Mouse (Mus musculus): ENCODE measurements around the gene Hoxa2.

Gene Hoxa2

DNA sequence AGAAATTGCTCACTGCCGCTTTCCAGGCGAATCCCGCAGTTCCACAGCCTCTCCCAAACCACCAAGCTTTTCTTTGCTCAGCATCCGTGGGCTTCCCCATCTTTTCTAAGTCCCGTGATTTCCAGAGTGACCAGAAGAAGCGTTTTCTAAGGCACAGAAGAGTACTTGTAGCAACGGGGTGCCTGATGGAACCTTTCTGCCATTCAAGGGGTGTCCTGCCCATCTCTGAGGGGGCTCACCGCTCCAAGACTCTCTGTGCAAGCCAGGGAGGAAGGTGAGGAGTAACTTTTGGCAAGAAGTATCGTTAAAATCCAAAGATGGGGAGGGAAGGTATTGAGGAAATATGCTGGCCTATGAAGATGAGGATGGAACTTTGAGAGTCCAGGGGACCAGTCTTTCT lies 13.2 kb upstream of the Hoxa2 start:
- no peak for DNase-seq

- no peak for DNase-seq
These were observed 12.6 kb upstream of the Hoxa2 start, which contains the start of gene 5730596B20Rik for GRCm38 (mm10) chr6:52177061-52177735. Gene 5730596B20Rik (plus strand): TSS chr6:52177498.

DNA sequence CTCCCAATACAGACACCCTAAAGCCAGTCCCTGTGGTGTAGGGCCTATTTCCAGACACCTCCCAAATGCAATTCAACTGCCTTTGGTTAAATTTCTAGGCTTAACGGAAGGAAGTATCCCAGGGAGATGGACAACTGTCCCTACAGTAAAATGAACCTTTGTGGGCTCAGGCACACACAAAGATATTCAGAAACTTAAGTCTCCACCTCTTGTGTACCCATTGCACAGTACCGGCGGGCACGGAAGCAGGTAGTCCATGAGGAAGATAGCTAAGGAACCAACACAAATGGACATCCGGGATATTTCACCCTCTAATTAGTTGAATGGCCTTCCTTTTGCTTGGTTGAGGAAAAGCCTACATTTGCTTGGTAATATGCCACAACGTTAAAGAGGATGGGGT lies 11.8 kb upstream of the Hoxa2 start:
- DNase-seq = no peak

GRCm38 (mm10) chr6:52175864-52176263 lies 11.2 kb upstream of the Hoxa2 start:
- no peak for DNase-seq

GRCm38 (mm10) chr6:52174968-52175751 lies 10.5 kb upstream of the Hoxa2 start:
- no peak for DNase-seq

- no peak for DNase-seq
These were observed 9.0 kb upstream of the Hoxa2 start for GRCm38 (mm10) chr6:52173648-52174047.

GRCm38 (mm10) chr6:52172501-52172900 lies 7.9 kb upstream of the Hoxa2 start:
- no peak for DNase-seq

DNA sequence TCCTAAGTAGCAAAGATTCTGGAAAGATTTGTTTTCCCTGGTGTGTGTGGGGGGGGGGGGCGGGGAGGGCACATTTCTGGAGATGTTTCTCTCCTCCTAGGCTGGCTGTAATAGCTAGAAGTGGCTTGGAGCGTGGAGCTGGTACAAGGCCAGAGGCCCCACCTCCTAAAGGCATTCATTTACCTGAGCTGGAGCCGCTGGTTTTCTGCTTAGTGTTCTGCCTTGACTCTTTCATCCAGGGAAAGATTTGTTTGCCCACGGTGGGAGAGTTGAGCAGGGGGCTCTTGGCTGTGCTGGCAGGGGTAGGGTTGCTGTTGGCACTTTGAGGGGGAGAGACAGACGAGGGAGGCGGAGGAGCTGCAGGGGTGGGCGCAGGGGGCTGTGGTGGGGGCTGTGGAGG lies 7.3 kb upstream of the Hoxa2 start:
- no peak for DNase-seq

DNA sequence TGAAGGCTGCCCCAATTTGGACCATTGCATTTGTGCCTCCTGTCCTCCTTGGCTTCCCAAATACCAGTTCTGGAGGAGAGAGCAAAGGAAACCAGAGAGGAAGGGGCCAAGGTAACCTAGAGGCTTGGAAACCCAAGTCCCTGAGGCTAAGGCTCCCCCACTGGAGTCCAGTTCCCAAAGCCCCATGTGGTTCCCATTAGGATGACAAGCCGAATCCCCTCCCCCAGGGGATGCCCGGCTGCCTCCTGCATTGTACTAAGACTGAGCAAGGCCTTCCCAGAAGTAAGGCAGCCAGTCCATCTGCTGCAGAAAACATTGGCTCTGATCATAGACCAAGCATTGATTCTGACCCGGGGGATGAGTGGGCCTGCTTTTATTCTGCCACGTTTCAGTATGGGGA lies 6.7 kb upstream of the Hoxa2 start:
- DNase-seq = no peak

GRCm38 (mm10) chr6:52170898-52171223 lies 6.2 kb upstream of the Hoxa2 start:
- DNase-seq = no peak

DNA sequence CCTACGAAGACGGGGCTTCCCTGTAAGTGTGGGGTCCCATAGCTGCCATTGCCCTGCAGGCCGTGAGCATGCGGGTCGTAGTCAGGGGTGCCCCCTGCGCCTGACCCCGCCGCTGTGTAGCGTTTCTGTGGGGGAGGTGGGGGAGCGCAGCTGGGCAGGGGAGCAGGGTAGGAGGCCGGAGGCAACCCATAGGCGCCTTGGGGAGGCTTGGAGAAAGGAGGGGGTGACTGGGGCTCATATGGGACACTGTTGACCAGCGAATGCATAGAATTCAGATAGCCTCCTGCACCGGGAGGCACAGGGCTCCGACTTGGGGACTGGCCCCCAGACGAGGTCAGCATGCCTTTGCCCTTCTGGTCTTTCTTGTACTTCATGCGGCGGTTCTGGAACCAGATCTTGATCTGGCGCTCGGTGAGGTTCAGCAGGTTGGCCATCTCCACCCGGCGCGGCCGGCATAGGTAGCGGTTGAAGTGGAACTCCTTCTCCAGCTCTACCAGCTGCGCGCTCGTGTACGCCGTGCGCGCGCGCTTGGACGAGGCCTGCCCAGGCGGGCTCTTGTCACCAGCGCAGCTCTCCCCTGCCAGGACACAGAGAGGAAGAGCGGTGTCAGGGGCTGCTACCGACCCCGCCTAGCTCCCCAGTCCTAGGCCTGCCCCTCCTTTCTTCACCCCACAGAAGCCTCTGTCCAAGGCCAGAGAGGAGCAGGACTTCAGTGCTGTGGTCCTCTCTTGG lies 5.7 kb upstream of the Hoxa2 start:
- no peak for DNase-seq

- no peak for DNase-seq
These were observed 5.0 kb upstream of the Hoxa2 start for GRCm38 (mm10) chr6:52169499-52170165.

DNA sequence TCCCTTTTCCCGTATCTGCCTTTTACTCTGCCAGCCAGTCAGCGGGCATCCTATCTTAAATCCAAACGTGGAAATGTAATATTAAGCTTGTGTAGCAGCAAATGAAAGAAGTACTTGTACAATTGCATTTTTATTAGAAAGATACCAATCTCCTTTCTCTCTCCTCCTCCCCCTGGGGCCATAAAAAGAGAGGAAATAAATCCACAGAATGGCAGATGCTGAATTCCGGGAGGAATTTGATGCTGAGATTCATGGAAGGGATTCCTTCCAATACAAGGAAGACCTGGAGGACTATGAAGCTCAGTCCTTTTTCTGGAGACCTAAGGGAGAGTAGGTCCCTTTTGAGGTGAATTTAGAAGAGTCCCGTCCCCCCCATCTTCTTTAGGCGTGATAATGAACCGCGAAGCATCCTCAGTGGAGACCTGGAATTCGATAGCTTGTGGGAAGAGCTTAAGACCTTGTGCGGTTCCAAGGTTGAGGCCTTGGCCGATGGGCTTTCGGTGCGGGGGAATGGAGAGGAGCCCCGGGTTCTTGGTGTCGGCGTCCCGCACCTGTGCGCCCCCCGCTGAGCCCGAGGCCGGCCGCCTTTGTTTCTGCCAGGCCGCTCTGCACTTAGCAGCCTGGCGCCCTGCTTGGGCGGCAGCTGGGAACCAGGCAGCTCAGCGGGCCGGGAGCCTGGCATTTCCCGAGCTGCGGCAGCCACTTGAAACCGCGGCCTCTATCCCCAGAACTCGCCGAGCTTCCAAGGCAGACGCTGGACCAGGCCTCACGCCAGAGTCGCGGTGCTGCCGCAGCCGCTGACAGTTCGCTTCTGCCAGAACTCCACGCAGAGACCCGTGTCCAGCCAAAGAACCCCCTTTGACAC lies 3.8 kb upstream of the Hoxa2 start:
- DNase-seq = no peak

- DNase-seq = no peak
These were observed 3.1 kb upstream of the Hoxa2 start for GRCm38 (mm10) chr6:52167736-52168161.

DNA sequence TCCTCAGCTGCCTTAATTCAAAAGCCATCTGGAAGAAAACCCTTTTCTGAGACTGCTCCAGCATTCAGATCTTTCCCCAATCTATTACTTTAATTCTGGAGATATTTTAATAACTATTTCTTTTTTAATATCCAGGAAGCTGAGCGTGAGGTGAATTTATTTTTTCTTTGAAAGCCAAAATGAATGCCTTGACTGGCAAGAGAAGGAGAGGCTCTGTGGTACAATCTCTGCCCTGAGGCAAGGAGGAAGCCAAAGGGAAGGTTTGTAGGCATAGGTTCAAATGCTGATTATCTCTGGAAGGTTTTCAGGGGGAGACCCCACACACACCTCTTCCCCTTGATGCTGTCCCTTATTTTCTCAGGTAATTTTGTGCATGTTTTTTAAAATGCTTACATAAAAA lies 2.5 kb upstream of the Hoxa2 start:
- no peak for DNase-seq

- DNase-seq = no peak
These were observed 1.9 kb upstream of the Hoxa2 start for GRCm38 (mm10) chr6:52166431-52167077.

- DNase-seq = no peak
These were observed 1.1 kb upstream of the Hoxa2 start for GRCm38 (mm10) chr6:52165441-52166370.

DNA sequence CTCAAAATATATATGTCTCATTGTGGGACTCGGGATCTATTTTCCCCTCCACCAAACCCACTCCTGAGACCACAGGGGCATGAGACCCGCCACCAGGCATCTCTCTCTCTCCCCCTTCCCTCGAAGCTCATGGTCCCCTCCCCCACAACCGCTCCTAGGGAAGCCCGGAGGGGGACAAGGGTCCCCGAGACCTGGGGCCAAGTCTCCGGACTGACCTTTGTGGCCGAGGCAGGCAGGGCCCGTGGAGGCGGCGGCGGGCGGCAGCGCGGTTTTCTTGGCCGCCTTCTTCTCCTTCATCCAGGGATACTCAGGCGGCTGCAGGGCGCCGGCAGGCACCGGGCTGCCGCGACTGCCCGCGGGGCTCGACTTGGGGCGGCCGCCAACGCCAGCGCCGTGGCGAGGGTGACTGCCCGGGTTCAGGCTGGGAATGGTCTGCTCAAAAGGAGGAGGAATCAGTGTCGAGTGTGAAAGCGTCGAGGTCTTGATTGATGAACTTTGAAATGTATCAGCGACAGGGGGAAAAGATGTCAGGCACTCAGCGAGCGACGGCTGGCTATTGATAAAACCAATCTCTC lies 493 bp downstream of the Hoxa2 start:
- no peak for DNase-seq

DNA sequence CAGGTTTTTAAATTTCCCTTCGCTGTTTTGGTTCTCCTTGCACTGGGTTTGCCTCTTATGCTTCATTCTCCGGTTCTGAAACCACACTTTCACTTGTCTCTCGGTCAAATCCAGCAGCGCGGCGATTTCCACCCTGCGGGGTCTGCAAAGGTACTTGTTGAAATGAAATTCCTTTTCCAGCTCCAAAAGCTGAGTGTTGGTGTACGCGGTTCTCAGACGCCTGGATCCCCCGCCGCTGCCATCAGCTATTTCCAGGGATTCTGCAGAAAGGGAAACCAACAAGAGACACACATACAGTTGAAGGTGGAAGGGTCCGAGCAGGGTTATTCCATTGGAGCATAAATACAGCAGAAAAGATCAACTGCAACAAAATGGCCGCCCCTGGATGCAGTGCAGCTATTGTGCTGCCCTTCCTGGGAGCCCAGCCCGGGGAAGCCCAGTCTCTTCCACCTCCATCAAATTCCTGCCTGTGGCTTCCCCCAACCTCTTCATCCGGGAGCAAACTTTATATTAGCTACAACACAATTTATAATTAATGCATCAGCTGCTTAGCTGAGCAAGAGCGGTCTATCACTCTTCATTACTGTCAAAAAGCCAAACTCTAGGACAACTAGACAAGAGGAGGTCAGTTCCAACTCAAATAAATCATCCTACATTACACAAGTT lies 1.1 kb downstream of the Hoxa2 start:
- DNase-seq = no peak
